Comparison of ENCODE assay signal across 25 mouse cellular contexts in genomic region chr11:97827654-97828053, GRCm38 (mm10). TPM values are rescaled to one million over a fixed set of nuclear protein-coding genes. Genes with fewer than 3 reads are reported as not detected.
DNase-seq lines count a peak whose midpoint lies in the region; ATAC-seq and TF ChIP-seq lines count a peak whose summit lies in the region.
"Had no signal": no experiment of that assay in that cellular context is flagged by ENCODE, and none has a peak within 500 bp of the region (broad histone marks: within the 10 kb centered on the region; RNA-seq: fewer than 3 reads in every experiment).

No protein-coding gene starts in this region.

- 78% methylated on average over 6 of the region's 6 CpGs for WGBS in stomach, postnatal 0 days

- ATAC-seq in megakaryocyte, adult 5-6 weeks (ENCODE audit: poor library complexity, severe bottlenecking), result no peak
- peak; percentile 78 for ATAC-seq in Patski
- peak; percentile 39 for ATAC-seq in stomach, postnatal 0 days (ENCODE audit: low FRiP score, low TSS enrichment)

- POLR2A ChIA-PET in Patski (lab: Charles Lee), result interaction anchor here (0.6 to 1.5 kb wide), 2 partner anchors 10 to 16 kb away, joined by 3 to 4 read pairs; no protein-coding TSS in a partner anchor

- no peak for TF ChIP-seq CTCF in Patski (IDR thresholded peaks at IDR 0.05)
- TF ChIP-seq CTCF in stomach, postnatal 0 days (IDR thresholded peaks at IDR 0.05; ENCODE audit: low read depth), result no peak

- H3K4me1 ChIP-seq in megakaryocyte, embryonic 14.5 days, result peaks cover 97% of the 10 kb centered on the region
- H3K4me1 ChIP-seq in stomach, postnatal 0 days (replicated peaks; ENCODE audit: control insufficient read depth, insufficient read depth), result no peaks in the 10 kb centered on the region
- H3K4me1 ChIP-seq: forebrain, embryonic 12.5 days had no signal

- DNase-seq in Patski (ENCODE audit: low read depth, low spot score), result no peak
- peak; percentile 69 for DNase-seq in brain, adult 2 months (ENCODE audit: low read depth, low spot score)
- no peak for DNase-seq in stomach, postnatal 0 days (ENCODE audit: low spot score)
- no peak for DNase-seq in right cerebral cortex, postnatal 36 days (ENCODE audit: low spot score in 2 of 2)
- DNase-seq in MN1 (ENCODE audit: low spot score), result no peak
- DNase-seq: cerebellum, postnatal 10 days; gastrocnemius, adult 2 months; kidney, adult 8-10 months; kidney, postnatal 14 days; lung, adult 18-20 months; lung, postnatal 14 days; thymus, postnatal 14 days had no signal

- TF ChIP-seq EP300 in stomach, postnatal 0 days (optimal IDR thresholded peaks at IDR 0.05), result no peak

- no peak overlapping the region for H3K4me2 ChIP-seq in stomach, postnatal 0 days (replicated peaks; ENCODE audit: low read depth)
- H3K4me2 ChIP-seq: forebrain, embryonic 12.5 days; hindbrain, embryonic 15.5 days; intestine, embryonic 15.5 days; liver, embryonic 11.5 days; neural tube, embryonic 15.5 days had no signal

- H3K4me3 ChIP-seq in megakaryocyte, embryonic 14.5 days (replicated peaks), result peak overlapping the region; percentile 75
- H3K4me3 ChIP-seq in stomach, postnatal 0 days (ENCODE audit: low read depth, low read length), result no peak overlapping the region
- H3K4me3 ChIP-seq: forebrain, embryonic 12.5 days; gastrocnemius, adult 2 months; heart, embryonic 10.5 days; hindbrain, embryonic 15.5 days; intestine, embryonic 15.5 days; neural tube, embryonic 15.5 days had no signal

- H3K9ac ChIP-seq in stomach, postnatal 0 days (ENCODE audit: low read length), result no peak overlapping the region
- H3K9ac ChIP-seq: forebrain, embryonic 12.5 days; hindbrain, embryonic 15.5 days; intestine, embryonic 15.5 days; neural tube, embryonic 15.5 days had no signal

- in situ Hi-C loops in Patski (cut with MboI; ENCODE audit: low pct_unique_long_range_greater_than_20kb), result no loop called here

- H3K36me3 ChIP-seq in megakaryocyte, embryonic 14.5 days (replicated peaks; ENCODE audit: low read length), result peaks cover 93% of the 10 kb centered on the region
- H3K36me3 ChIP-seq in stomach, postnatal 0 days (ENCODE audit: control insufficient read depth, insufficient read depth, low read length), result peaks cover 15% of the 10 kb centered on the region

- no peaks in the 10 kb centered on the region for H3K27me3 ChIP-seq in megakaryocyte, embryonic 14.5 days (replicated peaks)
- H3K27me3 ChIP-seq in Patski, result no peaks in the 10 kb centered on the region
- H3K27me3 ChIP-seq in stomach, postnatal 0 days (ENCODE audit: control insufficient read depth, insufficient read depth, low read length), result no peaks in the 10 kb centered on the region
- H3K27me3 ChIP-seq: forebrain, embryonic 12.5 days; hindbrain, embryonic 15.5 days; intestine, embryonic 15.5 days; neural tube, embryonic 15.5 days had no signal

- H3K9me3 ChIP-seq in megakaryocyte, embryonic 14.5 days, result no peaks in the 10 kb centered on the region
- H3K9me3 ChIP-seq in stomach, postnatal 0 days (ENCODE audit: control insufficient read depth, low read length), result no peaks in the 10 kb centered on the region
- H3K9me3 ChIP-seq: forebrain, embryonic 12.5 days; heart, embryonic 10.5 days; hindbrain, embryonic 15.5 days; intestine, embryonic 15.5 days; neural tube, embryonic 15.5 days had no signal

- CTCF ChIA-PET in Patski (lab: Charles Lee), result interaction anchor here (0.8 to 1.8 kb wide), 2 partner anchors 15 to 23 kb away, joined by 3 to 4 read pairs; no protein-coding TSS in a partner anchor

- peak overlapping the region; percentile 53 for H3K27ac ChIP-seq in stomach, postnatal 0 days (replicated peaks)
- H3K27ac ChIP-seq: forebrain, embryonic 12.5 days; gastrocnemius, adult 2 months; heart, embryonic 10.5 days; hindbrain, embryonic 15.5 days; neural tube, embryonic 15.5 days had no signal

RNA-seq across cellular contexts. Expression of gene B230217C12Rik, which starts 12.9 kb away (rescaled TPM):
- polyA plus RNA-seq in megakaryocyte, embryonic 14.5 days (2012; ENCODE audit: insufficient read depth, low replicate concordance), result 1.7 TPM in 1 of 2 replicates, not detected in the other
- 2.3 and 2.5 TPM in 2 replicates for total RNA-seq in megakaryocyte, adult 5-6 weeks (2015)
- 0.33 and 0.45 TPM in 2 replicates for total RNA-seq in megakaryocyte, adult 5-6 weeks (2017)
- polyA plus RNA-seq in Patski (2021), result 1.5 TPM
- polyA plus RNA-seq in stomach, postnatal 0 days (2015; fragmentation: Nextera tagmentation; extraction: Ambion mirVana), result 1.1 and 1.9 TPM in 2 replicates

RNA-seq across cellular contexts. Expression of gene Lasp1, which starts 28.9 kb away (rescaled TPM):
- 51.2 and 77.7 TPM in 2 replicates for polyA plus RNA-seq in megakaryocyte, embryonic 14.5 days (2012; ENCODE audit: insufficient read depth, low replicate concordance)
- total RNA-seq in megakaryocyte, adult 5-6 weeks (2015), result 121 and 128 TPM in 2 replicates
- 315 and 351 TPM in 2 replicates for total RNA-seq in megakaryocyte, adult 5-6 weeks (2017)
- 246 TPM for polyA plus RNA-seq in Patski (2021)
- 84.0 and 90.1 TPM in 2 replicates for polyA plus RNA-seq in stomach, postnatal 0 days (2015; fragmentation: Nextera tagmentation; extraction: Ambion mirVana)

RNA-seq across cellular contexts. Expression of gene Rpl23, which starts 45.4 kb away (rescaled TPM):
- polyA plus RNA-seq in megakaryocyte, embryonic 14.5 days (2012; ENCODE audit: insufficient read depth, low replicate concordance), result 25.9 and 294 TPM in 2 replicates
- 1,123 and 1,179 TPM in 2 replicates for total RNA-seq in megakaryocyte, adult 5-6 weeks (2015)
- 895 and 904 TPM in 2 replicates for total RNA-seq in megakaryocyte, adult 5-6 weeks (2017)
- 568 TPM for polyA plus RNA-seq in Patski (2021)
- 585 and 586 TPM in 2 replicates for polyA plus RNA-seq in stomach, postnatal 0 days (2015; fragmentation: Nextera tagmentation; extraction: Ambion mirVana)

RNA-seq across cellular contexts. Expression of gene 1700001P01Rik, which starts 51.9 kb away (rescaled TPM):
- not detected in 2 replicates for polyA plus RNA-seq in megakaryocyte, embryonic 14.5 days (2012; ENCODE audit: insufficient read depth, low replicate concordance)
- total RNA-seq in megakaryocyte, adult 5-6 weeks (2015), result not detected in 2 replicates
- total RNA-seq in megakaryocyte, adult 5-6 weeks (2017), result not detected in 2 replicates
- 0.10 TPM for polyA plus RNA-seq in Patski (2021)
- not detected in 2 replicates for polyA plus RNA-seq in stomach, postnatal 0 days (2015; fragmentation: Nextera tagmentation; extraction: Ambion mirVana)
- total RNA-seq: adrenal gland, adult 18-20 months; hematopoietic stem cell, adult 5-6 weeks; megakaryocyte-erythroid progenitor cell, adult 5-6 weeks had no signal
- polyA plus RNA-seq: embryonic facial prominence, embryonic 11.5 days; limb, embryonic 11.5 days; liver, embryonic 11.5 days had no signal

RNA-seq across cellular contexts. Expression of gene Fbxo47, which starts 56.3 kb away (rescaled TPM):
- polyA plus RNA-seq in megakaryocyte, embryonic 14.5 days (2012; ENCODE audit: insufficient read depth, low replicate concordance), result not detected in 2 replicates
- total RNA-seq in megakaryocyte, adult 5-6 weeks (2015), result 0.30 and 2.1 TPM in 2 replicates
- 0.73 and 1.5 TPM in 2 replicates for total RNA-seq in megakaryocyte, adult 5-6 weeks (2017)
- 1.5 TPM for polyA plus RNA-seq in Patski (2021)
- 0.29 and 0.34 TPM in 2 replicates for polyA plus RNA-seq in stomach, postnatal 0 days (2015; fragmentation: Nextera tagmentation; extraction: Ambion mirVana)
